Mouse (Mus musculus) right cerebral cortex, adult 2 months (tissue): ENCODE results near the gene Bpifb3.

Source experiments
- DNase-seq, 2 experiments: peaks; one replicate each; pipeline ENCODE4 v3.0.0; 2021 to 2022; ENCODE audit warnings: low spot score in 2 of 2

Gene Bpifb3

GRCm38 (mm10) chr2:153917930-153918329 is at the start of gene Bpifb3:
Gene Bpifb3 (plus strand): TSS chr2:153918230.
- no peak for DNase-seq

- no peak for DNase-seq
Observed at GRCm38 (mm10) chr2:153870984-153871383, 47.0 kb upstream of the Bpifb3 start, which contains the start of gene Sun5. Gene Sun5 (minus strand): TSS chr2:153871084.

- DNase-seq: no peak
Observed at GRCm38 (mm10) chr2:153874745-153875144, 43.3 kb upstream of the Bpifb3 start, which contains the start of gene Bpifb2. Gene Bpifb2 (plus strand): TSS chr2:153875045.

GRCm38 (mm10) chr2:153899111-153899510 is 18.9 kb upstream of the Bpifb3 start:
- DNase-seq: no peak

- DNase-seq: no peak
Observed at GRCm38 (mm10) chr2:153900088-153900487, 17.9 kb upstream of the Bpifb3 start, which contains the start of gene Bpifb6. Gene Bpifb6 (plus strand): TSS chr2:153900388.

- DNase-seq: no peak
Observed at GRCm38 (mm10) chr2:153902726-153903125, 15.3 kb upstream of the Bpifb3 start.

- no peak for DNase-seq
Observed at GRCm38 (mm10) chr2:153906626-153907025, 11.4 kb upstream of the Bpifb3 start.

GRCm38 (mm10) chr2:153914151-153914550 is 3.9 kb upstream of the Bpifb3 start:
- peak; percentile 11 to 15 for DNase-seq

- DNase-seq: peak; percentile 33 to 37
Observed at GRCm38 (mm10) chr2:153921246-153921645, 3.2 kb downstream of the Bpifb3 start.

GRCm38 (mm10) chr2:153929871-153930413 is 11.9 kb downstream of the Bpifb3 start:
- peak; percentile 39 to 43 for DNase-seq

- no peak for DNase-seq
Observed at GRCm38 (mm10) chr2:153931125-153931524, 13.1 kb downstream of the Bpifb3 start.

GRCm38 (mm10) chr2:153933311-153933710 is 15.3 kb downstream of the Bpifb3 start:
- DNase-seq: no peak

- no peak for DNase-seq
Observed at GRCm38 (mm10) chr2:153935348-153935747, 17.3 kb downstream of the Bpifb3 start.

GRCm38 (mm10) chr2:153937843-153938242 is 19.8 kb downstream of the Bpifb3 start, which contains the start of gene Bpifb4:
Gene Bpifb4 (plus strand): TSS chr2:153938212.
- DNase-seq: no peak

- DNase-seq: peak; percentile 77 to 79
Observed at GRCm38 (mm10) chr2:153943537-153943936, 25.5 kb downstream of the Bpifb3 start.

GRCm38 (mm10) chr2:153944567-153944966 is 26.5 kb downstream of the Bpifb3 start:
- DNase-seq: no peak

GRCm38 (mm10) chr2:153952897-153953296 is 34.9 kb downstream of the Bpifb3 start:
- peak; percentile 72 to 83 for DNase-seq

GRCm38 (mm10) chr2:153953836-153954235 is 35.8 kb downstream of the Bpifb3 start:
- no peak for DNase-seq

- peak; percentile 39 to 41 for DNase-seq
Observed at GRCm38 (mm10) chr2:153962821-153963331, 44.8 kb downstream of the Bpifb3 start.

- peak; percentile 25 to 28 for DNase-seq
Observed at GRCm38 (mm10) chr2:153963334-153963733, 45.3 kb downstream of the Bpifb3 start.

- DNase-seq: no peak
Observed at GRCm38 (mm10) chr2:153970221-153970620, 52.2 kb downstream of the Bpifb3 start.

GRCm38 (mm10) chr2:153974582-153974981 is 56.6 kb downstream of the Bpifb3 start, which contains the start of gene Bpifa6:
Gene Bpifa6 (plus strand): TSS chr2:153974945.
- DNase-seq: no peak
